Mouse (Mus musculus) testis, adult 2 months (tissue): ENCODE results near the gene Nup133. TPM values are rescaled to one million over a fixed set of nuclear protein-coding genes. Genes with fewer than 3 reads are reported as not detected.
"Not testable (repeated sequence)": the region's sequence is repeated elsewhere in the genome, so short reads cannot be mapped to it uniquely, and the experiment has no call there.

ENCODE experiments used
- H3K27ac ChIP-seq: fragments of 200-500 bp; 2 replicates; pipeline ENCODE4 v1.5.1; 2012; ENCODE audit warnings: low read depth, low read length; ENCODE audit not compliant: control insufficient read depth, insufficient read depth
- H3K27me3 ChIP-seq: fragments of 200-500 bp; 2 replicates; pipeline ENCODE4 v1.6.1; 2012; ENCODE audit warnings: mild to moderate bottlenecking, low read length, moderate library complexity; ENCODE audit not compliant: control insufficient read depth, insufficient read depth
- H3K36me3 ChIP-seq: fragments of 200-500 bp; 2 replicates; pipeline ENCODE4 v1.6.1; 2012; ENCODE audit warnings: mild to moderate bottlenecking, low read length; ENCODE audit not compliant: control insufficient read depth, insufficient read depth
- H3K4me1 ChIP-seq: fragments of 200-500 bp; 2 replicates; pipeline ENCODE4 v1.6.1; 2012; ENCODE audit warnings: low read length; ENCODE audit not compliant: control insufficient read depth, insufficient read depth
- H3K4me3 ChIP-seq: fragments of 200-500 bp; 2 replicates; pipeline ENCODE4 v1.5.1; 2012; ENCODE audit warnings: low read depth, mild to moderate bottlenecking, low read length, moderate library complexity, mixed read lengths; ENCODE audit not compliant: control insufficient read depth
- CTCF ChIP-seq: fragments of 200-500 bp; IDR thresholded peaks from 2 replicates; pipeline ENCODE4 v1.5.1; 2012; ENCODE audit warnings: low read depth, mild to moderate bottlenecking, inconsistent platforms, low read length, moderate library complexity; ENCODE audit not compliant: control insufficient read depth, insufficient read depth, insufficient replicate concordance
- POLR2A ChIP-seq: fragments of 200-500 bp; IDR thresholded peaks from 2 replicates; pipeline ENCODE4 v1.6.1; 2012; ENCODE audit warnings: low read depth, mild to moderate bottlenecking, inconsistent platforms, low read length, moderate library complexity; ENCODE audit not compliant: control insufficient read depth
- polyA plus RNA-seq: library from polyadenylated mRNA; depleted of rRNA; stranded (reverse); fragments of >200 nt; gene quantifications from 2 replicates; pipeline ENCODE4 v1.2.3, GENCODE M21; 2012

The Nup133 gene
- polyA plus RNA-seq, 1 experiment = 24.6 TPM

DNA sequence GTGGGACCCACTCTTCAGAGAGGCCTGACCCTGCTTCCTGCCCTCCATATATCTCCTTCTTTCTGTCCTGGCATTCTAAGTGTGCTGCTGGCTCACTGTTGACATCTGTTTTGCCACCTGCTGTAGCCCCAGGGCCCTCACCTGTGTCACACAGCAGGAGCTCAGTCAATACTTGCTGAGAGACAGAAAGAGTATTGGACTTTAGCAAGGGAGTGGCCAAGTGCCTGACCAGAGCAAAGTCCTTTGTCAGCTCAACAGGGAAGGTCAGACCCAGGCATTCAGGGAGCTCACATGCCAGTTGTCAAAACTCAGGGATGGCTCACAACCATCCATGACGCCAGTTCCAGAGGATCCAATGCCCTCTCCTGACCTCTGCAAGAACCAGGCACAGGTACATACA lies 24.4 kb upstream of the Nup133 start:
- Histone ChIP-seq H3K4me1 (no peaks in the 10 kb centered on the region), H3K27ac (no peak overlapping the region), H3K4me3 (no peak overlapping the region), H3K27me3 (no peaks in the 10 kb centered on the region), H3K36me3 (no peaks in the 10 kb centered on the region)
- TF ChIP-seq CTCF (no peak), POLR2A (no peak)

GRCm38 (mm10) chr8:123966896-123967295 lies 17.8 kb upstream of the Nup133 start:
- no peak overlapping the region for H3K4me3 ChIP-seq
- no peak overlapping the region for H3K27ac ChIP-seq

DNA sequence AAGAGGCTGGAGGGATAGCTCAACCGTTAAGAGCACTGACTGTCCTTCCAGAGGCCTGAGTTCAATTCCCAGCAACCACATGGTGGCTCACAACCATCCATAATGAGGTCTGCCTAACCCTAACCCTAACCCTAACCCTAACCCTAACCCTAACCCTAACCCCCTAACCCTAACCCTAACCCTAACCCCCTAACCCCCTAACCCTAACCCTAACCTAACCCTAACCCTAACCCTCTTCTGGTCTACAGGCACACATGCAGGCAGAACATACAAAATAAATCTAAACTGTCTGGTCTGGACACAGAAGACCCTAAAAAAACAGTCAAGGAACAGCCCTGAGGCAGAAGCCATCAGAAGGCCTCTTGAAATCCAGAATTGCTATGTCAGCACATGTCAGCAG lies 12.3 kb upstream of the Nup133 start:
- no peaks in the 10 kb centered on the region for H3K27me3 ChIP-seq
- no peaks in the 10 kb centered on the region for H3K36me3 ChIP-seq
- TF ChIP-seq POLR2A = no peak
- TF ChIP-seq CTCF = no peak

More at GRCm38 (mm10) chr8:123966896-123967295, 17.8 kb upstream of the Nup133 start:
- H3K36me3 ChIP-seq = no peaks in the 10 kb centered on the region
- H3K27me3 ChIP-seq = no peaks in the 10 kb centered on the region
- TF ChIP-seq CTCF = no peak
- no peak for TF ChIP-seq POLR2A
- H3K4me1 ChIP-seq = peaks cover 3% of the 10 kb centered on the region

GRCm38 (mm10) chr8:123960556-123960955 lies 11.5 kb upstream of the Nup133 start:
- not testable (repeated sequence) for H3K27me3 ChIP-seq, H3K36me3 ChIP-seq, H3K27ac ChIP-seq, H3K4me1 ChIP-seq, H3K4me3 ChIP-seq

More for the DNA sequence above, 12.3 kb upstream of the Nup133 start:
- H3K4me3 ChIP-seq = no peak overlapping the region
- no peak overlapping the region for H3K27ac ChIP-seq
- peaks cover 3% of the 10 kb centered on the region for H3K4me1 ChIP-seq

DNA sequence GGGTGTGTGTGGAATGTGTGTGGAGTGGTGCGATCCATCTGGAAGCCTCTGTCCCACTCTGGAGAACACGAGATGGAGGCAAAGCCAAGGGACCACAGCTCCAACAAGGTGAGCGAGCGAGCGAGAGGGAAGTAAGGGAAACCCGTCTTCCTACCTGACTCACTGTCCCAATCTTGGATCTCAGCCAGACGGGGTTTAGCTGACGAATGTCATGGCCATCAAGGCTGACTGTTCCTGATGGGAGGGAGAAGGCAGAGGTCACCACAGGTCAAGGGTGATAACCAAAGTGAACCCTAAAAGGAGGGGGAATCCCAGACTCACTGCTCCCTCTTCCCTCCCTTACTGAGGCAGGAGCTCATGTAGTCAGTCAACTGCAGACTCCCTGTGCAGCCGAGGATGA lies 11.0 kb upstream of the Nup133 start:
- TF ChIP-seq POLR2A (no peak), CTCF (no peak)
- Histone ChIP-seq H3K27ac (no peak overlapping the region), H3K27me3 (no peaks in the 10 kb centered on the region), H3K4me1 (peaks cover 3% of the 10 kb centered on the region), H3K4me3 (no peak overlapping the region), H3K36me3 (no peaks in the 10 kb centered on the region)

GRCm38 (mm10) chr8:123959473-123959872 lies 10.4 kb upstream of the Nup133 start:
- no peak overlapping the region for H3K4me3 ChIP-seq
- no peaks in the 10 kb centered on the region for H3K36me3 ChIP-seq
- H3K27ac ChIP-seq = no peak overlapping the region
- no peaks in the 10 kb centered on the region for H3K27me3 ChIP-seq
- H3K4me1 ChIP-seq = peaks cover 3% of the 10 kb centered on the region
- TF ChIP-seq POLR2A (no peak), CTCF (no peak)

DNA sequence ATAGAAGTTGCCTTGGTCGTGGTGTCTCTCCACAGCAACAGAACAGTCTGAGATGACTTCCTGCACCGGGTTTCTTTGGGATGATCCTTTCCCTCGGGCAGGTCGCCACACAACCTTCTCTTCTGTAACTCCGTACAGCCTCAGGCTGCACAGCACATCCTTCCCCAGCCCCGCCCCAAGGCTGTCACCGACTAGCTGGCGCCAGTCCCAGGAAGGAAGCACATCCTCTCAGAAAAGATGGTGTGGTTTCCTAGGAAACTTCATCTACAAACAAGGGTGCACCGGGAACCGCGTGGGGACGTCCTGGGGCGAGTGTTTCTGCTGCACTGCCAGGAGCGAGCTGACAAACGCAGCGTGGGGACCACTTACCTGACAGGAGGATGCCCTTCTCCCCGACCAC lies 9.1 kb upstream of the Nup133 start:
- Histone ChIP-seq H3K27ac (no peak overlapping the region), H3K36me3 (no peaks in the 10 kb centered on the region), H3K27me3 (no peaks in the 10 kb centered on the region), H3K4me1 (no peaks in the 10 kb centered on the region), H3K4me3 (no peak overlapping the region)
- TF ChIP-seq POLR2A (no peak), CTCF (no peak)

DNA sequence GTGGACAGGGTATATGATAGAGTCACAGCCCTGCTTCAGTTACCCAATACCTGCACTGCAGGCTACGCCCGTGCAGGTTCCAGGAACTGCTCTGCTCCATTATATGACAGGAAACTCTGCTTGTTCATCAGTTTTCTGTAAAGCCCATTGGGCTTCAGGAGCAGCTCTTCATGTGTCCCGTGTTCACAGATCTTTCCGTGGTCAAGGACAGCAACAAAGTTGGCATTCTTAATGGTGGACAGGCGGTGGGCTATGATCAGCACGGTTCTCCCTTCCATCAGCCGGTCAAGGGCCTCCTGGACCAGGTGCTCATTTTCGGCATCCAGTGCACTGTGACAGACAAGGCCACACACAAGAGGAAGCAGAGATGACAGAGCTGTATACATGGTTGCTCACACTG lies 5.2 kb upstream of the Nup133 start:
- Histone ChIP-seq H3K4me1 (peaks cover 3% of the 10 kb centered on the region; the same call in 1 of the 2 replicates), H3K27me3 (no peaks in the 10 kb centered on the region), H3K27ac (no peak overlapping the region), H3K4me3 (no peak overlapping the region), H3K36me3 (no peaks in the 10 kb centered on the region)
- TF ChIP-seq POLR2A = no peak
- no peak for TF ChIP-seq CTCF
